Mouse (Mus musculus) cerebral cortex, adult 2 months (tissue): ENCODE results near the gene Ccdc187.

Source experiments
- WGBS: fragments of 180-500 bp; shearing (Covaris S2); methylation state at CpG from one replicate; pipeline ENCODE4 v1.1.7; 2018; 5-methylcytosine and 5-hydroxymethylcytosine counted together

Ccdc187 gene

DNA sequence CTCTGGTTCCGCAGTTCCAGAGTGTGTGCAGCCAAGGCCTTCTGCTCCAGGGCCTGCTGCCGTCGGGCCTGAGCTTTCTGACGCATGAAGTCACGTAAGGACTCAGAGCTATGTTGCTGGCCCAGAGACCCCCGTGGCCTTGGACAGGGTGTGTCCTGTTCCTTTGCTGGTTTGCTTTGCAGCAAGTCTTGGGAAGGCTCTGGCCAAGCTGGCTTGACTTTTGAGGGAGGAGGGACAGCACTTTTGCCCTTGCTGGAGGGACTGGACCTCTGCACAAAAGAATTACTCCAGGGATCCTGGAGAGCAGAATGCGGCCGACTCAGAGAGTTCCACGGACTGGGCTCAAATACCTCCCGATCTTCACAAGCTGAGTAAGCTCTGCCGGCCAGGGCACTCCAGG, 13.8 kb downstream of the Ccdc187 start:
- 80% methylated on average over 11 of the region's 11 CpGs for WGBS

DNA sequence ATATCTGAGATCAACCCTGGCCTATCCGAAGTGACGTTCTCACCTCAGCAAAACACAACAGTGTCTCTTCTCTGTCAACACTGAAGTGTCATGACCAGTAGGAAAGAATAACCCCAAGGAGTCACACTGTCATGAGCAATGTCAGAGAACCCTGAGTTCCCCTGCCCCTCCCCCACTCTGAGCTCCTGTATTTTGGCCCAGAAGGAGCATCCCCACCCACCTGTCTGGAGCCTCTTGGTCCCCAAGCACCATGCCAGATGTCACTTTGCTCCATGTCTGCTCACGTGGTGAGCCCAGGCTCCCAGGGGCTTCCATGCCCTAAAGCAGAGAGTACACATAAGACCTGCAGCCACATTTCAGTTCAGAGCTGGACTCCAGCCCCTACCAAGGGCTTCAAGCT, 14.6 kb downstream of the Ccdc187 start:
- 84% methylated on average over 3 of the region's 3 CpGs for WGBS

DNA sequence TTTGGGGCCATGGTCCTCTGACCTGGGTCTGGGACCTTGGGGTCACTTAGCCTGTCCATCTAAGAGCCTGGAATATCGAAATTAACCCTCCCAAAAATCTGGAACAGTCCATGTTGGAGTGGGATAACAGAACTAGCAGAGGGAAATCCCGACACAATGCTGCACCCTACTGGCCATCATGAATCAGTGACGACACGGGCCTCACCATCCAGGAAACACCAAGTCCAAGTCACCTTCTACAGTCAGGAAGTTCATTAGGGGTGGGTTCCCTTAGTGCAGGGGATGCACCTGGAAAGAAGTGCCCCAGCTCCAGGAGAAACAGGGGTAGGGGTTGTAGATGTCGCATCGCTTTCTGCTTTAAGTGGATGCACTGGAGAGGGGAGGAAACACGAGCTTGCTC, 20.7 kb downstream of the Ccdc187 start:
- 21% methylated on average over 7 of the region's 7 CpGs for WGBS

DNA sequence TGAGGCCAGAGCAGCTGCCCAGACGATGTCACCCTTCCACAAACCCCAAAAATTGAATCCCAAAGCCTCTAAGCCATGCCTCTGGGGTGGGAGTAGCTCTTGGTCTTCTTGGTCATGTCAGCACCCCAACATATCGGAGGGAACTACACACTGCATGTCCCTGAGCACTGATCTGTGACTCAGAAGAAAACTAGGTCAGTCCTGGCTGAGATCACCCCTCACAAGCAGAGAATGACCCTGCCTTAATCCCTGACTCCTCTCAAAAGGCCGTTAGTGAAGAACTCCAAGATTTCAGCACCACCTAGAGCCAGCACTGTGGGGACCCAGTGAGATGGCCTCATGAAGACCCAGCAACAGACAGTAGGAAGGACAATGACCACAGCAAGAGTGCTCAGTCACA, 26.1 kb downstream of the Ccdc187 start:
- WGBS: 78% methylated on average over 3 of the region's 3 CpGs

DNA sequence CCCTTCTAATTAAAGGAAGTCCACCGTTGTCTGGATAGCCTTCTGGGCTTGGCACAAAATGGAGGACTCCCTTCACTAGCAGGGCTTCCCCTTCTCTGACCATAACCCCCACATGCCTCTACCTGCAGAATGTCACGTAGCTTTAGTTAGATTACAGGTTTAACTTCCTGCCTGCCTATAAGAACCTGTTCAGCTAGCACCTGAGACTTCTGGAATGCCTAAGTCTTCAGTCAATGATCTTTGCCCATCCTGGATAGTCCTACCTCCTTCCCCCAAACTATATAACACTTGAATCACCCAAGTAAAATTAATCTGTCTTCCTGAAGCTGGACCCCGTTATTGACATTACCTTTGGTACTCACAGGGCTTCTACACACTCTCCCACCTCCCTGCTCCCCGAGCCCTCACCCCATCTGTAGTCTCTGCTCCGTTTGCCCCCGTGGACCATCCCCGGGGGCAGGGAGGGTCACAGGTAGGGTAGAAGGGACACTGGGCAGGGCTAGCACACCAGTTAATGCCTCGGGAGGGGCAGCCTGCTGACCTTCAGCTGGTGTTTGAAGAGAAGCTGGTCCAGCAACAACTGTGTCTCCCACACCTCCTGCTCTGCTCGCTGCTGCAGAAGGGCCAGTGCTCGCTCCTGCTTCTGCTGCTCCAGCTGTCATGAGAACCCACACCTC, 28.2 kb downstream of the Ccdc187 start:
- WGBS: 87% methylated on average over 10 of the region's 10 CpGs

DNA sequence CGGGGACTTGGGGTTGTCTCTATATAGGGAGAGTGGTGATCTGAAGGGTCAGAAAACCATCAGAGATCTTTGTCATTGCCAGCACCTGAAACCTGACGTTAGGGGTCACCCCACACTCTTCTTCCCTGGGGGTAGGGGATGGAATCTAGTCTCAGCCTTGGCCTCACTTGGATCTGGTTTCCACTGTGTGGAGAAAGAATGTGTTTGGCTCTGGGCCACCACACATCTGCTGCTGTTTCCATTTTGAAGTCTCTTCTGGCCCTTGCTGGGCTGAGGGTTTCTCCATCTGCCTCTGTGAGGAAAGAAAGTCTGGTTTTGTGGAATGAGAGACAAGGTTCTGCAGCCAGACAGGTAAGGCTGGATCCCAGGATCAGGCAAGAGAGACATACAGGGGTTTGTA, 29.3 kb downstream of the Ccdc187 start:
- 80% methylated on average over 2 of the region's 2 CpGs for WGBS

DNA sequence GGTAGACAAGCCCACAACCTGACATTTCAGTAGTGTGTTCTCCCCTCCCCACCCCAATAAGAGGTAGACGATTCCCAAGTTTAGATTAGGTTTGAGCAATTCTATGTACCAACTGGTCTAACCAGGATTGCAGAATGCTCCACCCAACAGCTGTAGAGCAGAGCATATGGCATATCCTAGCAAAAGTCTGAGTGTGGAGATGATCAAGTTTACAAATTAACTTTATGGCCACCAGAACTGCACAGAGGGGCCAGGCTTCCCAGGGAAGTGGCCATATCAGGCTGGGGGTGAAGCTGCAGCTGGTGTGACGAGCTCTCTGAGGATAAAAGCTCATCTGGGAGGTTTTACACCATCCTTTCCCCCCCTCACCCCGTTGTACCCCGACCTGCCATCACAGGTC, 29.7 kb downstream of the Ccdc187 start:
- 83% methylated on average over 4 of the region's 4 CpGs for WGBS

DNA sequence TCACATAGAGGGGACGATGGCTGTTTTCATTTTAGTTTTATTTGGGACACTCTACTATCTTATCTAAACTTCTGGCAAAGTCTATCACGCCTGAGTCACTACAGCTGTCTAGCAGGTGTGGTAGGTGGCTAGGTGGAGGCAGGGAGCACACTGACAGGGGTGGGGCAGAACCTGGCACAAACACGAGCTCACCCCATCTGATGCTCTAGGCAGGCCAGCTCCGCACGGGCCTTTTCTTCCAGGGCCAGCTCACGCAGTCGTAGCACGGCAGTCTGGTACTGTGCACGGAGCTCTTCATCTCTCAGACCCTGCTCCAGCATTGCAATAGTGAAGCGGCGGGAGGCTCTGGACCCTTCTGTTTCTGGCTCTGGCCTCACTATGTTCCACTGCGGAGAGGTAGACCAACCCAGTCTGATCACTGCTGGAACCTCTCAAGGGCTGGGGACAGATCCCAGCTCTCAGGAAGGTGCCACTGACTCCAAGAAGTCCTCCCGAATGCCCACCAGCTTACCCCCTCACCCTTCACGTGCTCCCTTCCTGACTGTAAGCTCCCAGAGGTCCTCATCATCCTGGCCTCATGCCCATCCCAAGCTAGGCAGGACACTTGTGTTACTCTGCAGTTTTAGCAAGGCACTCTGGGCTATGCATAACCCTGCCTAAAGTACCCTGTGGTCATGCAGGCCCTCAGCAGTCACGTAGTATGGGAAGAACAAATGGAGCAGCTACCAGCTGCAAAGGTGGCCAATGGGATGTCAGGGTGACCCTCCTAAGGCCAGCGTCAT, 36.9 kb downstream of the Ccdc187 start:
- WGBS: 89% methylated on average over 16 of the region's 16 CpGs

DNA sequence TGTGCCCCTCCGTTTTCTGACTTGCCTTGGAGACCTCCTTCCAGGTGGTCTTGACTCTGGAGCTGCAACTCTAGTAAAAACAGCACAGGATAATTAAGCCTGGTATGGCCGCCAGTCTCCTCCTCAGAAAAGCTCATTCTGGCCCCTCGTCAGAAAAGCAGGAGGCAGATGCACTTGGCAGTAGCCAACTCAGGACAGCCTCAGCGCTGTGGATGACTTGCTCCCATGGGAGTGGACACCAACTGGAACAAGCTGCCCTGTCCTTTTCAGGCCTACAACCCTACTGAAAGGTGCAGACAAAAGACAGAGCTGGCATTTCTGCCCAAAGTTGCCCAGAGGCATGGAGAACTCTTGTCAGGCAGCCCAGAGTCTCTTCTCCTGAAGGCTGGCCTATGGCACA, 39.5 kb downstream of the Ccdc187 start:
- 83% methylated on average over 4 of the region's 4 CpGs for WGBS

DNA sequence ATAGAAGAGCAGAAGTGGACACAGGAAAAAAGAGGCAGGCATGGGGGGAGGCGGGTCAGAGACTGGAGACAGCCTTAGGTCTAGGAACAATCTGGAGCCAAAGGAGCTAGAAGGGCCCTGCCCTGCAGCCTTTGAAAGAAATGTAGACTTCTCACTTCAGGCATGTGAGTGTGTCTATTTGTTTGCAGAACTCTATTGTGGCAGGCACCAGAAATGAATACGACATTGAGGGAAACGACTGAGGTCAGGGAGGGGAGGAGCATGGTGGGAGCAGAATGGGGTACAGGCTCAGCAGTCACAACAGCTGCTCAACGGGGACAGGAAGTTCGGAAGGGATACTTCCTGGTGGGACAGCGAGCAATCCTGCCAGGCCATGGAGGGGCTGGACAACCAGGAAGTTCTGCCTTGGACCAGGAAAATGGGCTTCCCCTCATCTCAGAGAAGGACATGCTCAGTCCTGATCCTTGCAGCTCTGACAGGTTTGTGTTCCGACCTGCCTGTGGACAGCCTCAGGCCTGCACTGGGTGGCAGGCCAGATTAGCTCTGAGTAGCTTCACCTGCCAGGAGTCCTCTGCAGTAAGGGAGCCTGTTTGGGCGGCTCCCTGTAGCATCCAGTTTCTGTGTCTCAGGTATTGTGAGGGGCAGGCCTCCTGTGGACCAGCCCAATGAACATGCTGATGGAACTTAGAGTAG, 41.7 kb downstream of the Ccdc187 start:
- 59% methylated on average over 8 of the region's 8 CpGs for WGBS

DNA sequence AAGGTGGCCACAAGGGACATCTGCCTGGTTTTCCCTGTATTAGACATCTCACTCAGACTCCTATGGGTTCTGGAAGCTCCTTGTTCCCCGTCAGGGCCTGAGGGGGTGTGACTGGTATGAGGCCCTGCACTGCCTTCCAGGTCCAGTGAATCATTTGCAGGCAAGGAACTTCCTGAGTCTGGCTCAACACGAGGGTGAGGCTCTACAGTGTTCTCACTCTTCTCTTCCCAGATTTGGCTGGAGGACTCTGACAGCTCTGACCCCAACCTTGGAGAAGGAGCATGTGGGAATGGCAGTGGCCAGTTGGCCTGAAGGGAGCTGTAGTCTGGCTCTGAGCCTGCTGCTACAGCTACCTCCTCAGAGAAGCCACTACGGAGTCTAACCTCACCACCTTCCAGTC, 46.8 kb downstream of the Ccdc187 start:
- 74% methylated on average over 3 of the region's 3 CpGs for WGBS

DNA sequence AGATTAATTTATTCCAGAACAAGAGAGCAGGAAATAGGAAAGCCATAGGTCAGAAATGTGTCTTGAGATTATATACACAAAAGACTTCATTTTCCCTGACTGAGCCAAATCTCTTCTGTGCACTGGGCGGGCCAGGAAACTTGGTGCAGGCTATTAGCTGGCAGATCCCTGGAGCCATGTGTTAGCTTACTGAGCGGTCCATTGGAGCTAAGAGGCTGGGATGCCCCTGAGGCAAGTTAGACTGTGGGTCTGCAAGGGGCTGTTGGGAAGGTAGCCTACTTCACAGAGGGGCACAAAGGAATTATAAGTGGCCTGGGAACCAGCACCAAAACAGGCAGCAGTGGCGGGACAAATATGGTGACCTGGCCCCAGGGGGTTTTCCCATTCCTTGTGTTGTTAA, 53.5 kb downstream of the Ccdc187 start:
- 73% methylated on average over 3 of the region's 3 CpGs for WGBS

DNA sequence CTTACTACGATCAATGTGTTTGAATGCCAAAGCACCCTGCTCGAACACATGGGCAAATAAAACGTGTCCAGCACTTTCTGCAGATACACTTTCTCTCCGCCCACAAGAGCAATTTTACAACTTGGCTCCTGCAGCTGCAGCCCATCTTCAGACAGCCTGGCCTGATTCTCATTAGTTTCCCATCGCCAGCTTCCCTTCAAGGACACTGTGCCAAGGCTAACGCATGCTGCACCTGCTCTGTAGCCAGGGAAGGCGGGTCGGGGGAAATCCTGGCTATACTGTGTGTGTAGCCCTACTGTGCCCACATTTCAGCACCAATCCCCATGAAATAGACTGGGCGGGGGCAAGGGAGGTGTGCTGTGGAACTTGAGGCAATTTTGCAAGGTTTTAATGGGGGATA, 54.0 kb downstream of the Ccdc187 start:
- 37% methylated on average over 9 of the region's 9 CpGs for WGBS

DNA sequence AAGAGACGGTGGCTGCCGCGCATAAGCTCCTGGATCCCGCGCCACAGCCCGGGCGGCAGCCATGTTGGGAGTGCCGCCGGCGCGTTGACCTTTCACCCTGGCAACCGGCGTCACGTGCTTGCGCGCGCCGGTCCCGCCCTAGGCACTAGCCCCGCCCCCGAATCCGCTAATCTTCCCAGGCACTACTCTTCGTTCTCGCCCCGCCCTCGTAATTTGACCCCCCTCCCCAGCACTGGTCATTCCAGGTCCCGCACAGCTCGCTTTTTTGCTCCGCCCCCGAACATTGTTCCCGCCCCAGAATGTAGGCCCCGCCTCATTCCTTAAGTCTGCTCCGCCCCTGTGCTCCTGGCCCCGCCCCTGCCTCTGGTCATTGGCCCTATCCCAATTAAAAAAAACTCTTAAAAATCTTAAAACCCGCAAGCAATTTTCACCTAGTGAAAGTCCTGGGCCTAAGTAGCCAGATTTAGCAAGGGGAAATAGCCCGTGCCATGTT, 57.0 kb downstream of the Ccdc187 start, which contains the start of gene Qsox2:
Qsox2 (minus strand) TSS at position 236 of the 493 bp plus-strand sequence.
- 2% methylated on average over 36 of the region's 36 CpGs for WGBS

DNA sequence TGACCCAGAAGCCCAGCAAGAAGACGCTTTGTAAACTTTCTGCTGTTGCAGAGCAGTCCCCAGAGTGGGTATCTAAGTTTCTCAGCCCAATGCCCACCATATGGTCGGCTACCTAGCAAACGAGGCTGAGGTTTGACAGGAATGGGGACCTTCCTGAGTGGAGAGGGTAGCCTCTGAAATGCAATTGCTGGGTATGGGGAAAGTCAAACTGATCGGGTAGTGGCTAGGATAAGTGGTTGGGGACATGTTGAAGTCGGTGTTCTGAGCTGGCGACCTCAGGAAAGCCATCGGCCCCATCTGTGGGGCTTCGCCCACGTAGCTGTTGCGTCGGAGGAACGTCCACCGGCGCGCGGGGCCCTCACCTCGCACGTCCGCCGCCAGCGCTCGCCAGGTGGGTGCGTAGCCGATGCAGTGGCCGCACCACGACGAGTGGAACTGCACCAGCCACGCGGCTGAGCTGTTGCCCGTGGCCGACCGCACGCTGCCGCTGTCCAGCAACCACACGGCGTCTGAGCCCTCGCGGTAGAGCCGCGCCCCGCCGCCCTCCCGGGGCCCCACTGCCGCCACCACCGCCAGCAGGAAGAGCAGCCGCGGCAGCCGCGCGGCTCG, 57.6 kb downstream of the Ccdc187 start:
- under 1% methylated on average over 50 of the region's 51 CpGs for WGBS

DNA sequence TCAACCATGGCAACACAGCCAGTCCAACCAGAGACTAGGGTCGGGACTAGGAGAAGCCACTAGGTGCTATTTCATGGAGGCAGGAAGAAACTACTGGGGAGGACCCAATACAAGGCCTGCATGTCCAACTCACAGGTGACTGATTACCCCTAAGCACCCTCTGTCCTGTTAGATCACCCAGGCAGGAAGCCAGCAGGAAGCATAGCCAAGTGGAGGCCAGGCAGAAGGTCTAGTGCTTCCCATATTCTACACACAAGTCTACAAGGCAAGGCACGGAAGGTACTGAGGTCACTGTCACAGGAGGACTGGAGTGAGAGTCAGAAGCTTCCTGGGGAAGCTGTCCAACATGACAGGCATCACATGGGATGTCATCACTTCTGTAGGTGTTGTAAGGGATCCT, 59.6 kb downstream of the Ccdc187 start:
- 91% methylated on average over 2 of the region's 2 CpGs for WGBS

DNA sequence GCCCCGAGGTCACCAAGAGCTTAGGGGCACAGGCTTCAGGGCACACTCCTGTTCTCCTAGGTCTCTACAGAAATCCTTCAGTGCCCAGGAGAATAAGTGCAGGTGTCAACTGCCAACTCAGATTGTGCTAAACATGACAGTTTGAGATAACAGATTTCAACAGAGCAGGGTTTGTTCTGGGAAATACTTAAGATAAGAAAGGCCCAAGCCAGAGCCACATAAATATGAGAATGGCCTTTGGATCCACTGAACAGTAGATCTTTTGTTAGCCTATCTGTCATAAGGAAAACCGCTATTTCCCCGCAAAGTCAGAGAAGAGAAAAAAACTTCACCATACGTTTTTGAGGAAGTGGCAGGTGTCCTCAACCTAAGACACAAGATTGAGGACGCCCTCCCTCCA, 60.1 kb downstream of the Ccdc187 start:
- 76% methylated on average over 5 of the region's 5 CpGs for WGBS

DNA sequence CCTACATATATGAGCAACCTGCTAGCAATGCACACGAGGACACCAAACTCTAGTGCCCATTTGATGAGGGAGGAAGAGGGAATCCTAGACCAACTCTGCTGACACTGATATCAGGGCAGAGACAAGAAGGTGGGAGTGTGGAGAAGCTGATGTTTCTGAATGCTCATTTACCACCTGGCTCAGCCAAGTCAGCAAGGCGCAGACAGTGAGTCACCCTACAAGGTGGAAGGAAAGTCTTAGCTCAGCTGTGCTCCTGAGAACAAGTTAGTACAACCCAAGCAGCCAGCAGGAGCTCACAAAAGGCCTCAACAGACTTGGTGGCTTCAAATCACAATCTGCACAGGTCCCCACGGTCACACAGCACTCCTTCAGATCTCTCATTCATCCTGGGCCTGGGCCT, 63.0 kb downstream of the Ccdc187 start:
- 61% methylated on average over 3 of the region's 3 CpGs for WGBS

DNA sequence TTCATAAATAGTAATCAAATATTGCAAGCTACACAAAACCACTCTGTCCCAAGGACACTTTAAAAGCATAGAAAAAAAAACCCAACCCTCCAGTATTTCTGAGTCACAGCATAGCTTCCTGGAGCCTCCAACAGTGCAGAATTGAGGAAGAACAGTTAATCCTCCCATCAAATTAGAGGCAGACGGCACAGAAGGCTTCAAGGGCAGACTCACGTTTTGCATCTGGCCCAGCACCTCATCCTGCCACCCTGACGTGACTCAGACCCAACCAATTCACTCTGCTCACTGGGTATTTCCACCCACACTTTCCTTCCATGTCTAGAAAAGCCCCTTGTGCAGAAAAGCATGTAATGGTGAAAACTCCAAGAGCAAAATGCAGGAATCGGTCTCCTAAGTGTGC, 64.1 kb downstream of the Ccdc187 start:
- 48% methylated on average over 4 of the region's 4 CpGs for WGBS

DNA sequence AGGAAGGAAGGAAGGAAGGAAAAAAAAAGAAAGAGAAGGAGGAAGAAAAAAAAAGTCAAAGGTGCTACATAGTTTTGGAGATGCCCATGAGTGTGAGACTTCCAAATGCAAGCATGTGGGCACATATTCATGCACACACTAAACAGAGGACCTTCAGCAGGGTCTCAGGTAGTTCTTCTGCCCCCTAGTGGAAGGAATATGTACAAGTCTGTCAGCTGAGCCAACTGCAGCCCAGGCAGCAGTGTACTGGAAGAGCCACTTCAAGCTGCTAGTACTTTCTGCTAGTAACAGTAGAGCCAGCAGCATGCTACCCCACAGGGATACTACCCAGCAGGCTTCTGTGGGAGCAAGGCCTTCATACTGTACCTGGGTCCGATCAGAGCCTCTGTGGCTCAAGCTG, 66.6 kb downstream of the Ccdc187 start:
- 93% methylated on average over 1 of the region's 1 CpGs for WGBS

DNA sequence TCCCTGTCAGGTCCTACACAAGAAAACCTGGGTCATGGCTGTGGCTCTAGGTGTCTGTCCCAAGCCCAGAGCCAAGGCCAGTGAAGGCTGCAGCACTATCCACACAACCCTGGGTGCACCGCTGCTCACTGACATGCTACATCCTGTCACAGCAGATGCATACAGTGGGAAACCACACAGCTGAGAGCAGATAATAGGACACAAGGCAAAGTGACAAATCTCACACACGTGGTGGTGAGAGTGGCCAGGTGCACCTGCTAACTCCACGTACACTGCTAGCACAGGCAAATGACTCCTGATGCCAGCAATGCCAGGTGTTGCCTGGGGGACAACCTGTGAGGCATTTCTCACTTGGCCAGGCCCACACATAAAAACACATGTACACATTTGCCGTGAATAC, 69.1 kb downstream of the Ccdc187 start:
- 87% methylated on average over 4 of the region's 4 CpGs for WGBS

DNA sequence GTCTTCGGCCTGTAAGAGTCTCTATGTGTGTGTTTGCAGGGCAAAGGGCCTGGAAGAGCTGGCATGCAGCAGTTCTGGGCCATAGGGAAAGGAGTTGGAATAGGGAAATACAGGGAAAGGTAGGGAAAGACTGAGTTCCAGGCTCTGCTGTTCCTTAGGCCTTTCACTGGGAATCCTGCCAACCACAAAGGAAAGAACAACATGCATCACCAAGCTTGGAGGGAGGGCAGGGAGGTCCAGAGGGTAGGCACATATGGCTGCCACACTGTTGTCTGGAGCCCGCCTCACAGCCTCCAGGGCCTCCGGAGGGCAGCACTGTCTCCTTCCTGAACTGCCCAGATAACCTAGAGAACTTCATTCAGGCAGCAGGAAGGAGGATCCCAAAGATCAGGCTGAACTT, 70.4 kb downstream of the Ccdc187 start:
- 77% methylated on average over 3 of the region's 3 CpGs for WGBS
